Mouse (Mus musculus) granulocyte monocyte progenitor cell, adult 5-6 weeks (primary cell): Measurements from ENCODE around the gene Slc22a8. TPM values are rescaled to one million over a fixed set of nuclear protein-coding genes. Genes with fewer than 3 reads are reported as not detected.

Source experiments
- ATAC-seq: replicated peaks from 2 replicates; pipeline ENCODE4 v1.8.0; 2016; ENCODE audit warnings: mild to moderate bottlenecking, moderate TSS enrichment, inconsistent platforms; ENCODE audit not compliant: poor library complexity, severe bottlenecking
- total RNA-seq, 2 experiments: library from RNA; stranded (forward) in 1 of 2; stranded (reverse) in 1 of 2; fragments of 200-712, 200-1000 nt in 1 of 2; fragments of >200 nt in 1 of 2; fragmentation: Nextera tagmentation in 1 of 2; gene quantifications; 2 replicates each; pipeline ENCODE4 v1.2.3; 2014 to 2017

Gene Slc22a8
- total RNA-seq, 2 experiments from 2014 or later = not detected

- no peak for ATAC-seq
Measured at GRCm38 (mm10) chr19:8594518-8594917, 3.5 kb downstream of the Slc22a8 start.

GRCm38 (mm10) chr19:8597269-8597668, 6.2 kb downstream of the Slc22a8 start:
- no peak for ATAC-seq

GRCm38 (mm10) chr19:8599229-8599628, 8.2 kb downstream of the Slc22a8 start:
- no peak for ATAC-seq

- ATAC-seq = no peak
Measured at GRCm38 (mm10) chr19:8601922-8602321, 10.9 kb downstream of the Slc22a8 start.

- ATAC-seq = no peak
Measured at GRCm38 (mm10) chr19:8602914-8603313, 11.9 kb downstream of the Slc22a8 start.

- no peak for ATAC-seq
Measured at GRCm38 (mm10) chr19:8604536-8605240, 13.6 kb downstream of the Slc22a8 start.

GRCm38 (mm10) chr19:8605241-8605558, 14.1 kb downstream of the Slc22a8 start:
- ATAC-seq = no peak

GRCm38 (mm10) chr19:8611358-8612123, 20.5 kb downstream of the Slc22a8 start:
- ATAC-seq = no peak

GRCm38 (mm10) chr19:8613111-8613510, 22.1 kb downstream of the Slc22a8 start:
- no peak for ATAC-seq

GRCm38 (mm10) chr19:8614343-8614742, 23.3 kb downstream of the Slc22a8 start:
- no peak for ATAC-seq

- no peak for ATAC-seq
Measured at GRCm38 (mm10) chr19:8616314-8616713, 25.3 kb downstream of the Slc22a8 start.

- ATAC-seq = no peak
Measured at GRCm38 (mm10) chr19:8617904-8618303, 26.9 kb downstream of the Slc22a8 start, which contains the start of gene Slc22a6. Slc22a6 (plus strand) TSS chr19:8618039.

- no peak for ATAC-seq
Measured at GRCm38 (mm10) chr19:8621098-8621497, 30.0 kb downstream of the Slc22a8 start.

- ATAC-seq = no peak
Measured at GRCm38 (mm10) chr19:8630249-8630648, 39.2 kb downstream of the Slc22a8 start.

GRCm38 (mm10) chr19:8630826-8631225, 39.8 kb downstream of the Slc22a8 start:
- ATAC-seq = no peak

- ATAC-seq = no peak
Measured at GRCm38 (mm10) chr19:8632029-8632428, 41.0 kb downstream of the Slc22a8 start.

GRCm38 (mm10) chr19:8642086-8642485, 51.0 kb downstream of the Slc22a8 start:
- peak; percentile 97 for ATAC-seq

- ATAC-seq = no peak
Measured at GRCm38 (mm10) chr19:8646393-8646792, 55.3 kb downstream of the Slc22a8 start.

- ATAC-seq = no peak
Measured at GRCm38 (mm10) chr19:8655833-8656232, 64.8 kb downstream of the Slc22a8 start.

GRCm38 (mm10) chr19:8656341-8656740, 65.3 kb downstream of the Slc22a8 start:
- no peak for ATAC-seq
